Mouse (Mus musculus) ES-Bruce4 (cell line): Measurements from ENCODE around the gene Rab31. TPM values are rescaled to one million over a fixed set of nuclear protein-coding genes. Genes with fewer than 3 reads are reported as not detected.
A peak's percentile ranks its signal among the peaks of the same experiment; 100 is the strongest.

Source experiments
- H3K27ac ChIP-seq: 2 replicates; pipeline ENCODE4 v1.5.1; 2012; ENCODE audit warnings: low read length, inconsistent platforms; ENCODE audit not compliant: insufficient read depth
- H3K27me3 ChIP-seq: 2 replicates; pipeline ENCODE4 v1.6.1; 2012; ENCODE audit warnings: mild to moderate bottlenecking, low read length, inconsistent platforms; ENCODE audit not compliant: control insufficient read depth, poor library complexity, insufficient read depth, severe bottlenecking
- H3K36me3 ChIP-seq: 2 replicates; pipeline ENCODE4 v1.6.1; 2012; ENCODE audit warnings: inconsistent platforms, mild to moderate bottlenecking, low read length, moderate library complexity; ENCODE audit not compliant: control insufficient read depth, poor library complexity, insufficient read depth, severe bottlenecking
- H3K4me1 ChIP-seq: one replicate; pipeline ENCODE4 v1.8.1; 2011; ENCODE audit warnings: low read length; ENCODE audit not compliant: control insufficient read depth, insufficient read depth
- H3K4me3 ChIP-seq: 2 replicates; pipeline ENCODE4 v1.5.1; 2011; ENCODE audit warnings: low read depth, mild to moderate bottlenecking, low read length
- H3K9ac ChIP-seq: 2 replicates; pipeline ENCODE4 v1.6.1; 2012; ENCODE audit warnings: low read depth, mild to moderate bottlenecking, inconsistent platforms; ENCODE audit not compliant: poor library complexity, severe bottlenecking
- H3K9me3 ChIP-seq: replicated peaks from 2 replicates; pipeline ENCODE4 v1.6.1; 2012; ENCODE audit warnings: mild to moderate bottlenecking, low read length, inconsistent platforms; ENCODE audit not compliant: control insufficient read depth, poor library complexity, insufficient read depth, severe bottlenecking
- CTCF ChIP-seq: IDR thresholded peaks from one replicate; pipeline ENCODE4 v1.8.1; 2011; ENCODE audit warnings: low read depth, low read length
- EP300 ChIP-seq: IDR thresholded peaks from 2 replicates; pipeline ENCODE4 v1.6.1; 2011; ENCODE audit warnings: low read depth, low read length; ENCODE audit not compliant: insufficient read depth
- POLR2A ChIP-seq: IDR thresholded peaks from one replicate; pipeline ENCODE4 v1.8.1; 2011; ENCODE audit warnings: low read length; ENCODE audit not compliant: insufficient read depth
- polyA plus RNA-seq: library from polyadenylated mRNA; stranded (reverse); fragments of >200 nt; gene quantifications from 2 replicates; pipeline ENCODE4 v1.2.4, GENCODE M21; 2011; ENCODE audit warnings: low read depth; ENCODE audit not compliant: missing spikeins, insufficient read depth, insufficient read length

The Rab31 gene
- polyA plus RNA-seq, 1 experiment = 18.7 TPM

- H3K36me3 ChIP-seq = no peaks in the 10 kb centered on the region
- no peak overlapping the region; the same call in 1 of the 2 replicates for H3K27ac ChIP-seq
- H3K4me1 ChIP-seq = peaks cover 2% of the 10 kb centered on the region
- peaks cover 4% of the 10 kb centered on the region; the same call in 1 of the 2 replicates for H3K9me3 ChIP-seq
- no peak for TF ChIP-seq POLR2A
- peak; percentile 57; the same call in 1 of the 2 replicates for TF ChIP-seq EP300
- TF ChIP-seq CTCF = no peak
- no peak overlapping the region for H3K9ac ChIP-seq
- no peaks in the 10 kb centered on the region for H3K27me3 ChIP-seq
- no peak overlapping the region for H3K4me3 ChIP-seq
These were observed 28.8 kb downstream of the Rab31 start for GRCm38 (mm10) chr17:65743664-65744330.

- TF ChIP-seq CTCF (no peak), POLR2A (no peak), EP300 (no peak)
- H3K27ac ChIP-seq = no peak overlapping the region
These were observed 29.6 kb downstream of the Rab31 start for GRCm38 (mm10) chr17:65742969-65743368.

GRCm38 (mm10) chr17:65742245-65742905 is 30.2 kb downstream of the Rab31 start:
- no peak for TF ChIP-seq EP300
- no peak for TF ChIP-seq CTCF
- TF ChIP-seq POLR2A = no peak
- H3K36me3 ChIP-seq = no peaks in the 10 kb centered on the region
- H3K27me3 ChIP-seq = no peaks in the 10 kb centered on the region
- peaks cover 4% of the 10 kb centered on the region; the same call in 1 of the 2 replicates for H3K9me3 ChIP-seq
- H3K27ac ChIP-seq = no peak overlapping the region
- peaks cover 2% of the 10 kb centered on the region for H3K4me1 ChIP-seq
- no peak overlapping the region for H3K4me3 ChIP-seq
- no peak overlapping the region for H3K9ac ChIP-seq

More at GRCm38 (mm10) chr17:65742969-65743368, 29.6 kb downstream of the Rab31 start:
- H3K9ac ChIP-seq = no peak overlapping the region
- no peaks in the 10 kb centered on the region for H3K27me3 ChIP-seq
- peaks cover 4% of the 10 kb centered on the region; the same call in 1 of the 2 replicates for H3K9me3 ChIP-seq
- no peaks in the 10 kb centered on the region for H3K36me3 ChIP-seq
- H3K4me1 ChIP-seq = peaks cover 2% of the 10 kb centered on the region
- no peak overlapping the region for H3K4me3 ChIP-seq

- Histone ChIP-seq H3K36me3 (no peaks in the 10 kb centered on the region), H3K9me3 (peaks cover 4% of the 10 kb centered on the region; the same call in 1 of the 2 replicates), H3K4me1 (peaks cover 2% of the 10 kb centered on the region), H3K27me3 (no peaks in the 10 kb centered on the region), H3K27ac (no peak overlapping the region), H3K9ac (no peak overlapping the region), H3K4me3 (no peak overlapping the region)
- TF ChIP-seq CTCF (no peak), POLR2A (no peak), EP300 (no peak)
These were observed 31.0 kb downstream of the Rab31 start for GRCm38 (mm10) chr17:65741565-65741964.

GRCm38 (mm10) chr17:65739874-65740725 is 32.5 kb downstream of the Rab31 start:
- Histone ChIP-seq H3K36me3 (no peaks in the 10 kb centered on the region), H3K27ac (no peak overlapping the region), H3K9ac (no peak overlapping the region), H3K4me1 (peaks cover 2% of the 10 kb centered on the region), H3K27me3 (no peaks in the 10 kb centered on the region), H3K9me3 (peaks cover 4% of the 10 kb centered on the region; the same call in 1 of the 2 replicates), H3K4me3 (no peak overlapping the region)
- no peak for TF ChIP-seq EP300
- no peak for TF ChIP-seq POLR2A
- TF ChIP-seq CTCF = no peak

GRCm38 (mm10) chr17:65737622-65738021 is 34.9 kb downstream of the Rab31 start:
- Histone ChIP-seq H3K4me1 (no peaks in the 10 kb centered on the region), H3K27ac (peak overlapping the region; percentile 35)
- TF ChIP-seq EP300 = peak; percentile 67; the same call in 1 of the 2 replicates
- TF ChIP-seq POLR2A = no peak

More at GRCm38 (mm10) chr17:65737622-65738021, 34.9 kb downstream of the Rab31 start:
- H3K9ac ChIP-seq = no peak overlapping the region
- H3K4me3 ChIP-seq = no peak overlapping the region
- H3K36me3 ChIP-seq = no peaks in the 10 kb centered on the region
- H3K9me3 ChIP-seq = peaks cover 4% of the 10 kb centered on the region; the same call in 1 of the 2 replicates
- H3K27me3 ChIP-seq = no peaks in the 10 kb centered on the region
